Mouse (Mus musculus) lung, adult 2 months (tissue): ENCODE measurements around the gene Dpagt1. TPM values are rescaled to one million over a fixed set of nuclear protein-coding genes. Genes with fewer than 3 reads are reported as not detected.

ENCODE experiments used
- DNase-seq: peaks from one replicate; pipeline ENCODE4 v3.0.0; 2022
- H3K4me1 ChIP-seq: fragments of 200-500 bp; 2 replicates; pipeline ENCODE4 v1.6.1; 2011; ENCODE audit warnings: low read length; ENCODE audit not compliant: control insufficient read depth, insufficient read depth
- H3K4me3 ChIP-seq: fragments of 200-500 bp; replicated peaks from 2 replicates; pipeline ENCODE3; 2011; ENCODE audit warnings: low read depth, mild to moderate bottlenecking, control low read depth, low read length; ENCODE audit errors: extremely low read depth
- CTCF ChIP-seq: fragments of 200-500 bp; IDR thresholded peaks from 2 replicates; pipeline ENCODE4 v1.5.1; 2011; ENCODE audit warnings: mild to moderate bottlenecking, low read length, control low read depth; ENCODE audit not compliant: insufficient read depth
- POLR2A ChIP-seq: fragments of 200-500 bp; IDR thresholded peaks from 2 replicates; pipeline ENCODE4 v1.6.1; 2011; ENCODE audit warnings: low read depth, mild to moderate bottlenecking, control low read depth, low read length, borderline replicate concordance; ENCODE audit errors: extremely low read depth
- WGBS: fragments of 180-500 bp; shearing (Covaris S2); methylation state at CpG from one replicate; pipeline ENCODE4 v1.1.7; 2018; 5-methylcytosine and 5-hydroxymethylcytosine counted together
- polyA plus RNA-seq: library from polyadenylated mRNA; depleted of rRNA; stranded (reverse); fragments of >200 nt; gene quantifications from 2 replicates; pipeline ENCODE4 v1.2.3, GENCODE M21; 2012

The Dpagt1 gene
- polyA plus RNA-seq, 1 experiment, result 58.7 TPM

- Histone ChIP-seq H3K4me3 (no peak overlapping the region), H3K4me1 (no peaks in the 10 kb centered on the region; the same call in 1 of the 2 replicates)
- DNase-seq, result no peak
- no peak for TF ChIP-seq CTCF
- no peak for TF ChIP-seq POLR2A
- 68% methylated on average over 3 of the region's 3 CpGs for WGBS
Observed at GRCm38 (mm10) chr9:44336964-44337363, 11.1 kb downstream of the Dpagt1 start.

- no peak for TF ChIP-seq POLR2A
- TF ChIP-seq CTCF, result no peak
- no peak for DNase-seq
- 67% methylated on average over 9 of the region's 9 CpGs for WGBS
- no peak overlapping the region for H3K4me3 ChIP-seq
- H3K4me1 ChIP-seq, result no peaks in the 10 kb centered on the region; the same call in 1 of the 2 replicates
Observed at GRCm38 (mm10) chr9:44337436-44338169, 11.8 kb downstream of the Dpagt1 start.

- TF ChIP-seq POLR2A (no peak), CTCF (no peak)
- Histone ChIP-seq H3K4me3 (no peak overlapping the region), H3K4me1 (peaks cover 5% of the 10 kb centered on the region)
- 72% methylated on average over 5 of the region's 5 CpGs for WGBS
- DNase-seq, result no peak
Observed at GRCm38 (mm10) chr9:44338574-44338973, 12.8 kb downstream of the Dpagt1 start.

GRCm38 (mm10) chr9:44341487-44341886 lies 15.7 kb downstream of the Dpagt1 start:
- Histone ChIP-seq H3K4me1 (peaks cover 5% of the 10 kb centered on the region), H3K4me3 (no peak overlapping the region)
- no peak for DNase-seq
- no peak for TF ChIP-seq CTCF
- no peak for TF ChIP-seq POLR2A
- WGBS, result 86% methylated on average over 5 of the region's 5 CpGs

- H3K4me3 ChIP-seq, result no peak overlapping the region
- peaks cover 5% of the 10 kb centered on the region for H3K4me1 ChIP-seq
- TF ChIP-seq CTCF (no peak), POLR2A (no peak)
- 68% methylated on average over 3 of the region's 3 CpGs for WGBS
- no peak for DNase-seq
Observed at GRCm38 (mm10) chr9:44342173-44342572, 16.4 kb downstream of the Dpagt1 start.

GRCm38 (mm10) chr9:44342605-44343004 lies 16.8 kb downstream of the Dpagt1 start:
- no peak for DNase-seq
- TF ChIP-seq POLR2A (no peak), CTCF (no peak)
- no peak overlapping the region for H3K4me3 ChIP-seq
- H3K4me1 ChIP-seq, result peaks cover 5% of the 10 kb centered on the region
- 83% methylated on average over 1 of the region's 1 CpGs for WGBS

- 7% methylated on average over 6 of the region's 6 CpGs for WGBS
- DNase-seq, result no peak
- Histone ChIP-seq H3K4me3 (peak overlapping the region; percentile 69), H3K4me1 (peaks cover 5% of the 10 kb centered on the region)
- no peak for TF ChIP-seq POLR2A
- no peak for TF ChIP-seq CTCF
Observed at GRCm38 (mm10) chr9:44343290-44343689, 17.5 kb downstream of the Dpagt1 start.

- TF ChIP-seq CTCF (no peak), POLR2A (peak; percentile 29; the same call in 1 of the 2 replicates)
- H3K4me3 ChIP-seq, result peak within 1 kb of the TSS; percentile 89
- DNase-seq, result peak; percentile 97
- H3K4me1 ChIP-seq, result peaks cover 5% of the 10 kb centered on the region
- under 1% methylated on average over 39 of the region's 39 CpGs for WGBS
Observed at GRCm38 (mm10) chr9:44343781-44344421, 18.1 kb downstream of the Dpagt1 start, which contains the start of gene Hmbs. Gene Hmbs, minus strand, starts transcription at chr9:44344228.

GRCm38 (mm10) chr9:44345570-44346433 lies 20.0 kb downstream of the Dpagt1 start:
- 76% methylated on average over 6 of the region's 6 CpGs for WGBS
- no peak for TF ChIP-seq CTCF
- TF ChIP-seq POLR2A, result no peak
- H3K4me1 ChIP-seq, result peaks cover 5% of the 10 kb centered on the region
- H3K4me3 ChIP-seq, result no peak overlapping the region
- no peak for DNase-seq
